9 mouse cellular contexts compared by ENCODE assay signal in the genomic region with DNA sequence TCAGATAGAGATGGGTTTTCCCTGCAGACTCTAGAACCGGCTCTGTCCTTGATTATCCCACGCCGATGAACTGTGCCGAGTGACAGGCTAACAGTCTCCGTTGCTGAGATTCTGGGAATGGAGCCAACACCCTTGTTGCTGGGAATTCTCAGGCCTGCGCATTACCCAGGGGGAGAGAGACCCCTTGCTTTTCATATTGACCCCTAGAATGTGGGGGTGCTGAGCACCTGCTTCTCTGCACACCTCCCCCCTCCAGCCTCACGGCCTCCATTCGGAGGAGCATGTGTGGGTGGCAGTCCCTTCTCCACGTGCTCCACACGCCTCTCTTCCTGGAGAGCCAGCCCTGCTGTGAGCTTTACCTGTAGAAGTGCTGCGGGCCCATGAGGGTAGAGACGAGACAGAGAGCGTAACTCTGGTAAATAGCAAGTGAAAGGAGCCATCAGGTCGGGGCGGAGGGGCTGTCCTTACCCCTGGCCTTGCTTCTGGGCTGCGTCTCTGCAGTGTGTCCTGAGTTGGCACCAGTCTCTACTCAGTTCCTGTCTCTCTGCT. TPM values are rescaled to one million over a fixed set of nuclear protein-coding genes. Genes with fewer than 3 reads are reported as not detected.
DNase-seq lines count a peak whose midpoint lies in the region; ATAC-seq and TF ChIP-seq lines count a peak whose summit lies in the region.
"Had no signal": no experiment of that assay in that cellular context is flagged by ENCODE, and none has a peak within 500 bp of the region (broad histone marks: within the 10 kb centered on the region; RNA-seq: fewer than 3 reads in every experiment).

No protein-coding gene starts in this region.

- H3K27me3 ChIP-seq in cerebellum, adult 2 months (ENCODE audit: control insufficient read depth, insufficient read depth, low read length): no peaks in the 10 kb centered on the region
- H3K27me3 ChIP-seq in hindbrain, postnatal 0 days (ENCODE audit: insufficient read depth, low read length): no peaks in the 10 kb centered on the region

- no peaks in the 10 kb centered on the region for H3K36me3 ChIP-seq in hindbrain, postnatal 0 days (ENCODE audit: insufficient read depth, low read length)

- peaks cover 5% of the 10 kb centered on the region for H3K4me1 ChIP-seq in cerebellum, adult 2 months (ENCODE audit: control insufficient read depth, insufficient read depth, low read length)
- H3K4me1 ChIP-seq in hindbrain, postnatal 0 days (ENCODE audit: insufficient read depth, low read length): peaks cover 4% of the 10 kb centered on the region; the same call in 1 of the 2 replicates

- no peaks in the 10 kb centered on the region for H3K9me3 ChIP-seq in hindbrain, postnatal 0 days (ENCODE audit: low read length)

- no peak overlapping the region for H3K27ac ChIP-seq in cerebellum, adult 2 months (ENCODE audit: insufficient read depth, low read length)
- peak overlapping the region; percentile 62; the same call in 1 of the 2 replicates for H3K27ac ChIP-seq in hindbrain, postnatal 0 days

- DNase-seq in cerebellum, adult 2 months: peak; percentile 51 to 52
- no peak for DNase-seq in cerebellum, adult 11 months
- peak; percentile 4 for DNase-seq in ovary, postnatal 10 days (ENCODE audit: low spot score)
- no peak for DNase-seq in ovary, adult 18-20 months (ENCODE audit: low spot score)
- DNase-seq in hindbrain, postnatal 0 days (ENCODE audit: low spot score): peak; percentile 90
- peak; percentile 29 for DNase-seq in retina, postnatal 7 days (ENCODE audit: low read depth, low spot score)
- no peak for DNase-seq in spleen, postnatal 4 days (ENCODE audit: low spot score in 2 of 2)

- WGBS in cerebellum, adult 2 months: 16% methylated on average over 16 of the region's 16 CpGs
- WGBS in hindbrain, postnatal 0 days: 24% methylated on average over 16 of the region's 16 CpGs

- TF ChIP-seq CTCF in cerebellum, adult 2 months (IDR thresholded peaks at IDR 0.05; ENCODE audit: borderline replicate concordance, insufficient read depth, low read depth, low read length): no peak
- no peak for TF ChIP-seq CTCF in hindbrain, postnatal 0 days (IDR thresholded peaks at IDR 0.05; ENCODE audit: low read depth)

- no peak overlapping the region for H3K4me3 ChIP-seq in cerebellum, adult 2 months (replicated peaks; ENCODE audit: insufficient read depth, low read depth, low read length)
- H3K4me3 ChIP-seq in hindbrain, postnatal 0 days (ENCODE audit: low read length): no peak overlapping the region

- peak overlapping the region; percentile 26 for H3K4me2 ChIP-seq in hindbrain, postnatal 0 days (ENCODE audit: low read depth, low read length)

- no peak overlapping the region for H3K9ac ChIP-seq in hindbrain, postnatal 0 days (replicated peaks; ENCODE audit: low read length)

- ATAC-seq in hindbrain, postnatal 0 days: peak; percentile 72
- ATAC-seq in CD4-positive, CD25-positive, alpha-beta regulatory T cell, adult 4 months: no peak

- TF ChIP-seq POLR2A in cerebellum, adult 2 months (IDR thresholded peaks at IDR 0.05; ENCODE audit: borderline replicate concordance, insufficient read depth, low read length): no peak

RNA-seq across cellular contexts. Expression of gene Lmf1, which starts 39.7 kb away (rescaled TPM):
- 18.6 and 19.1 TPM in 2 replicates for polyA plus RNA-seq in cerebellum, adult 2 months (2012; rRNA removed)
- total RNA-seq in hindbrain, postnatal 0 days (2014; rRNA removed): 38.1 and 45.1 TPM in 2 replicates
- 21.4 and 22.4 TPM in 2 replicates for polyA plus RNA-seq in hindbrain, postnatal 0 days (2015; fragmentation: Nextera tagmentation; extraction: Ambion mirVana)
- 10 to 100 TPM; 22.0 to 26.0 TPM for polyA plus RNA-seq in CD4-positive, CD25-positive, alpha-beta regulatory T cell, adult 4 months (2017; shearing (Covaris generic))

RNA-seq across cellular contexts. Expression of gene Sox8, which starts 48.1 kb away (rescaled TPM):
- 35.9 and 38.0 TPM in 2 replicates for polyA plus RNA-seq in cerebellum, adult 2 months (2012; rRNA removed)
- total RNA-seq in hindbrain, postnatal 0 days (2014; rRNA removed): 52.1 and 54.5 TPM in 2 replicates
- 28.9 and 31.5 TPM in 2 replicates for polyA plus RNA-seq in hindbrain, postnatal 0 days (2015; fragmentation: Nextera tagmentation; extraction: Ambion mirVana)
- polyA plus RNA-seq in CD4-positive, CD25-positive, alpha-beta regulatory T cell, adult 4 months (2017; shearing (Covaris generic)): not detected
- total RNA-seq: neutrophil, adult 5-6 weeks had no signal

Comparison
In these comparisons a context has a peak if more than half of its experiments do, and no peak if none do; other contexts are left out.
1. DNase-seq: peak in cerebellum, adult 2 months (2 of 2), ovary, postnatal 10 days (single experiment), hindbrain, postnatal 0 days (single experiment) and retina, postnatal 7 days (single experiment); none in cerebellum, adult 11 months (single experiment), ovary, adult 18-20 months (single experiment) and spleen, postnatal 4 days (0 of 2).
2. RNA of gene Sox8, which starts 48.1 kb away (polyA plus RNA-seq): 35.9 to 38.0 TPM in cerebellum, adult 2 months and 28.9 to 31.5 TPM in hindbrain, postnatal 0 days; not detected in CD4-positive, CD25-positive, alpha-beta regulatory T cell, adult 4 months; every median in the first group is over 10 times any median in the second.